Mouse (Mus musculus): ENCODE measurements around the gene Fbxo44.
A peak's percentile ranks its signal among the peaks of the same experiment; 100 is the strongest.

The Fbxo44 gene

DNA sequence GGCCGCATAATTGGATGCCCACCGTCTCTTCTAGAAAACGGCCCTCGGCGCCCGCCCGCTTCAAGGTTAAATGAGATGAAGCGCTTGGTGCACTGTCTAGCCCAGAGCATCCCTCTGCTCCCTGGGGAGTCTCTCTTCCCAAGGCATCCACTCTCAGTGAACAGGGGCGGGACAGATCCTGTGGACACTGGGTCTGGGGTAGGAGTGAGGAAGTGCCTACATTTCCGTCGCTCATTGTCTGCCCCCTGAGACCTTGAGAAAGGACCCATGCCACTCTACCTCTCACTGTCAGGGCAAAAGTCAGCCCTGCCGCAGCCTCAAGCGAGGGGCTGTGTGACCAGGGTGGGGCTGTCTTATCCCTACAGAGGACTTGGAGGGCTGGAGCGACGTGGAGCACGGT is 4.2 kb upstream of the Fbxo44 start:
- no peak for DNase-seq

DNA sequence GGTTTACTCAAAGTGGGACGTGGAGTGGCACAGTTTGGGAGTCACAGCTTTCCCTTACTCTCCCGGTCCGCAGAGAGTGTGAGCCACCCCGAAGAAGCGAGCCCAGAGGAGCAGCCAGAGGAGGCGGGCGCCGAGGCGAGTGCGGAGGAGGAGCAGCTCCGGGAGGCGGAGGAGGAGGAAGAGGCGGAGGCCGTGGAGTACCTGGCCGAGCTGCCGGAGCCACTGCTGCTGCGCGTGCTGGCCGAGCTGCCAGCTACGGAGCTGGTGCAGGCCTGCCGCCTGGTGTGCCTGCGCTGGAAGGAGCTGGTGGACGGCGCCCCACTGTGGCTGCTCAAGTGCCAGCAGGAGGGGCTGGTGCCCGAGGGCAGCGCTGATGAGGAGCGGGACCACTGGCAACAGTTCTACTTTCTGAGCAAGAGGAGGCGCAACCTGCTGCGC is 3.7 kb upstream of the Fbxo44 start:
- peak; percentile 80 for DNase-seq

GRCm38 (mm10) chr4:148159544-148160435 is 492 bp downstream of the Fbxo44 start:
- DNase-seq: peak; percentile 91

GRCm38 (mm10) chr4:148158436-148159348 is 1.6 kb downstream of the Fbxo44 start:
- DNase-seq: no peak

DNA sequence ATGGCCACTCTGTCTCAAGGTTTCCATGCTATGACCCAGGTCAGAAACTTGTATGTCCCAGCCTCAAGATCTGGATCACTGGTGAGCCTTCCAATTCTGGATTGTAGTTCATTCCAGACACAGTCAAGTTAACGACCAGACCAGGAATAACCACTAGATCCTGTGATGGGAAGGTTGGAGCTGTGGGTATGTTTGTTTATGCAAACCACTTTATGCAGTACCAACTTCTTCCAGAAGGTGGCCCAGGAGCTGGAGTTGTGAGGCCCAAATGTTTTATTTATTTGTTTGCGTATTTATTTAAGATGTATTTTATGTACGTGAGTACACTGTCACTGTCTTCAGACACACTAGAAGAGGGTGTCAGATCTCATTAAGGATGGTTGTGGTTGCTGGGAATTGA is 5.3 kb downstream of the Fbxo44 start:
- DNase-seq: no peak

DNA sequence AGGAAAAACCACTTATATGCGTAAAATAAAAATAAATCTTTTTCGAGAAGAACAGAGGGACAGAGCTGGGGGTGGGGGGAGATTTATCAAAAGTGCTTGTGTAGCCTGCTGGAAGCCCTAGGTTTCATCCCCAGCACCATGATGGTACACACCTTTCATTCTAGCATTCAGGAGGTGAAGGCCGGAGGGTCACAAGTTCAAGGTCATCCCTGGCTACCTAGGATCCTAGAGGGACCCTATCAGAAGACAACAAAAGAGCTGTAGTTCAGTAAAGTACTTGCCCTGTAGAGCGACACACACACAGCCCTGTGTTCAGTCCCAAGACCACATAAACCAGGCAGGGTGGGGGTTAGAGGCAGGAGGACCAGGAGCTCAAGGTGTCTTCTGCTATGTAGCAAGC is 6.3 kb downstream of the Fbxo44 start:
- DNase-seq: no peak

DNA sequence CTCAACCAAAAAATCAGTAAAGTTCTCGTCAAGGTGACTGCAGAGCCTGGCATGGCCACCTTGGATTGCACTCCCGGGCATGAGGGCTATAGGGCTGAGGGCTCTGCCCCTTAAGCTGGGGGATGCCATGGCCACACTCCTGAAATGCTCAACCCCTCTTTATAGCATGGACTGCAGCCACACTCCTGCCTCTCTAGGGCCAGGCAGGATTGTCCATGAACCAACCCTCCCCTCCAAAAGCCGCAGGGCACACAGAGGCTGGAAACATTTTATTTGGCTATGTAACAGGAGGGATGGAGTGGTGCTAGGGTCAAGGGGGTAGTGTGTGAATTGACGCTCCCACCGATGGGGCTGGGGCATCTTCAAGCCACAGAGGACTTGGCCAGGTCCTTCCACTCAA is 7.7 kb downstream of the Fbxo44 start:
- no peak for DNase-seq

- peak; percentile 87 for DNase-seq
Measured at GRCm38 (mm10) chr4:148151267-148152168, 8.8 kb downstream of the Fbxo44 start, which contains the start of gene Fbxo6. Gene Fbxo6, minus strand, starts transcription at chr4:148152140.

- DNase-seq: no peak
Measured at GRCm38 (mm10) chr4:148150953-148151266, 9.4 kb downstream of the Fbxo44 start.

GRCm38 (mm10) chr4:148150242-148150641 is 10.0 kb downstream of the Fbxo44 start:
- DNase-seq: no peak

DNA sequence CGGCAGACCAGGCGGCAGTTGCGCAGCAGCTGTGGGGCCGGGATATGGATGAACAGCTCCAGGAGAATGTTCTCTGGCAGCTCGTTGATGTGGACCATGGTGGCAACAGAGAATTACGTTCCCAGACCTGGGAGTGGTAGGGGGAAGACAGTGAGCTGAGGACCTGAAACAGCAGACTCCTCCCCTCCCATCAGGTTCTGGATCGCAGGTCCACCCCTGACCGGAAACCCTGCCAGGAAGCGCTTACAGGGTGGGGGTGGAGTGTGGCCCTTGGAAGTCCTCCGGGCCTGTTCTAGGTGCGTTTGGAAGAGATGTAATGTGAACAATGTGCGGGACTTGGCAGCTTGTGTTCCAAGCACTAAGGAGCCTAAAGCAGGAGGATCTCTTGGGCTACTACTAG is 10.7 kb downstream of the Fbxo44 start:
- no peak for DNase-seq

DNA sequence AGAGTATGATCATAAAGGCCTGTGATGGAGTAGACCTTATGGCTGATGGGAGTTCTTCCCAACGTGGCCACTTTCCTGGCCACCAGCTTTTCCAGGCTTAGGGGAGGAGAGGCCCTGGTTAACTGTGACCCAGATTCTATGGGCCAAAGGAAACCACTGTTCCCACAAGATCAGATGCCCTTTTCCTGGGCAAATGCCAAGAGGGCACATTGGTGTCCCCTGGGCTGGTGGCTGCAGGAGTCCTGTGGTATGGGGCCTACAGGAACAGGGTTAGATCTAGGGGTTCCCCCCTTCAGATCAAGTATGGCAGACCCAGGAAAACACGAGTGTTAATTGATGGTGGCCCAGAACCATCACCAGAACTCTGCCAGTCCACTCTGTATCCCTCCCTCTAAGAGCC is 12.6 kb downstream of the Fbxo44 start:
- DNase-seq: no peak

DNA sequence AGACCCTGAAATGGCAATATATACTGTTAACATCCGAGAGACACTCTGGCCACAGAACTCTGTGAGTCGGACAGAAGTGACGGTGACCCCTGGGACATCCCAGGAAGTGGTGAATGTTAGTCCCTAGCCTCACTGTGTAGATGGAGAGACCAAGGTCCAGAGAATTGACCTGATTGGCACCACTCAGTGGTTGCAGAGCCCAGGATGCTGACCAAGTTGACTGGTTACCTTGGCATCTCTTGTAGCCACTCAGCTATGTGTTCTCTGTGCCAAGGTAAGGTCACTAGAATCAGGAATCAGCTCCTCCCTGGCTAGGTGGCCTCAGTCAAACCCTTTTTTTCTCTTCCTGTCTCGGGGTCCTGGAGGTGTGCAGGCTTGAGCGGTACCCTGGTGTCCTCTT is 16.6 kb downstream of the Fbxo44 start:
- DNase-seq: no peak

- peak; percentile 94 for DNase-seq
Measured at GRCm38 (mm10) chr4:148140098-148141011, 19.9 kb downstream of the Fbxo44 start.

DNA sequence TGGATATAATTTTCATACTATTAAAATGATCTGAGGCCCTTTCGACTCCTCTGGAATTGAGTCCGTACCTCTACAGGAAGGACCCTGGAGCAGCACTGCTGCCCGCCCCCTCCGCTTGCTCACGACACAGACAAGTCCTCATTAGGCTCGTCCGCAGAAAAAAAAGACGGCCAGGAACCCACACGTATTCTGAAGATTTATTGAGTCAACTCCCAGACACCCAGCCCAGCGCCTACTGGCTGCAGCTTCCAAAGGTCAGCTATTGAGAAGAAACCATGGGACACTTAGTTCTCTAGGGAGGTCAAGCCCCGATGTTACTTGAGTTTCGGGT is 20.6 kb downstream of the Fbxo44 start:
- DNase-seq: no peak

DNA sequence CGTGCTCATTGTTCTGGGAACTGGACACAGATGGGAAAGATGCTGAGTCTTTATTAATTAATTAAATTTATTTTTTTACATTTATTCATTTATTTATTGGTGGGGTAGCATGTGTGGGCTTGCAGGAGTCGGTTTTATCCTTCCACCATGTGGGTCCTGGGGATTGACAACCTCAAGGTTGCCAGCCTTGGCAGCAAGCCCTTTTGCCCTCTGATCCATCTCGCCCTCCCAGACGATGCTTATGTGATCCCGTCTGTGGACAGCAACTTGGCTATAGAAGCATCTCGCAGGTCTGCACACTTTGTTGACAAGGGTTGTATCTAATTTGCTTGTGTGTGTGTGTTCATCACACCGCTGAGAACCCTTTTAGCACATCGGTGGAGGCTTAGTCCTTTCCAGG is 22.8 kb downstream of the Fbxo44 start:
- DNase-seq: no peak

DNA sequence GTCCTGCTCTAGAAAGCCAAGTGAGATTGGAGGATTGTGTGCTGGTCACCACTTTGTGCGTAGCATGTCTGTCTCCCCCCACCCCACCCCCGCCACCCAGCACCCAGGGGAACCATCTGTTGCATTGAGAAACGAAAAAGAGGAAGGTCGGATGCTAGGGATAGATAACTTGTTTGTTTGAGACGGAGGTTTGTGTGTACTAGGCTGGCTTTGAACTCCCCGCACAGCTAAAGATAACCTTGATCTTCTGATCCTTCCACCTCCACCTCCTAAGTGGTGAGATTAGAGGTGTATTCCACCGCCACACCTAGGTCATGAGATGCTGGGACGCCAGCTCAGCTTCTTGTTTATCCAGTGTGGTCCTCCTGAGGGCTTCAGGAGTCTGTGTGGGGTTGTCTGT is 25.3 kb downstream of the Fbxo44 start:
- DNase-seq: no peak

DNA sequence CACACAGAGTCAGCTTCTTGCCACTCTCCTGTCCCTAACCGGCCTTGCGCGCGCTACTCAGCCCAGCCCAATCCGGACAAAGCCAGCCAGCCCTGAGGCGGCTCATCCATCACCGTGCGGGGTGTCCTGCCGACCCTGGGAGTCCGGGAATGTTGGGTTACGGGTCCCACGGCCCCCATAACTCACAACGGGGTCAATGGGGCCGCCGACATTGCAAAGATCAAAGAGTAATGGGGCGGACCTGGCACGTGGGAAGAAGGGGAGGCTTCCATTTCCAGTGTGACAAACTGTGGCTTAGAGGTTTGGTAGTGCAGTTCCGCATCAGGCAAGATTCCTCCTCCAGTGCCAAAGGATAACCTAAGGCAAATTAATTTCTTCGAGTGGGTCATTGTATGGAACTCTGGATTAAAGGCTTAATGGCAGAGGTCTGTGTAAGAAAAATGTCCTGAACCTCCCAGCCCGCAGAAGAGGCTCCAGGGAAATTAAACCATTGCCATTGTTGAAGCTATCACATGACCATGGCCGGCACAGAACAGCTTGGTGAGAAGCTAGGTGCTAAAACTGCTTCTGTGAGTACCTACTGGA is 28.7 kb downstream of the Fbxo44 start:
- no peak for DNase-seq

- peak; percentile 35 for DNase-seq
Measured at GRCm38 (mm10) chr4:148130561-148131413, 29.5 kb downstream of the Fbxo44 start, which contains the start of gene Draxin. Gene Draxin, minus strand, starts transcription at chr4:148130698.

GRCm38 (mm10) chr4:148130133-148130532 is 30.1 kb downstream of the Fbxo44 start, which contains the start of gene Mad2l2:
Gene Mad2l2, plus strand, starts transcription at chr4:148130384.
- no peak for DNase-seq
